Mouse (Mus musculus) midbrain, postnatal 0 days (tissue): Measurements from ENCODE around the gene Hint2. TPM values are rescaled to one million over a fixed set of nuclear protein-coding genes. Genes with fewer than 3 reads are reported as not detected.
A peak's percentile ranks its signal among the peaks of the same experiment; 100 is the strongest.

ENCODE experiments used
- ATAC-seq: fragments of 200-750 bp; cut with Nextera tagmentation; 2 replicates; pipeline ENCODE4 v1.8.0; 2017; ENCODE audit warnings: moderate number of reproducible peaks, mild to moderate bottlenecking, moderate TSS enrichment, moderate library complexity; ENCODE audit not compliant: low FRiP score
- DNase-seq: peaks from one replicate; pipeline ENCODE4 v3.0.0-alpha.2; 2015; ENCODE audit warnings: low spot score
- H3K27ac ChIP-seq: fragments of 300-500 bp; sonication (generic); 2 replicates; pipeline ENCODE4 v1.5.1; 2014; ENCODE audit warnings: low read depth, mild to moderate bottlenecking, low read length, mixed read lengths
- H3K27me3 ChIP-seq: fragments of 300-500 bp; sonication (generic); 2 replicates; pipeline ENCODE4 v1.6.1; 2014; ENCODE audit warnings: low read length, control low read depth, mixed read lengths; ENCODE audit not compliant: insufficient read depth
- H3K36me3 ChIP-seq: fragments of 300-500 bp; sonication (generic); 2 replicates; pipeline ENCODE4 v1.6.1; 2014; ENCODE audit warnings: low read length, control low read depth, mixed read lengths; ENCODE audit not compliant: insufficient read depth
- H3K4me1 ChIP-seq: fragments of 300-500 bp; sonication (generic); 2 replicates; pipeline ENCODE4 v1.6.1; 2014; ENCODE audit warnings: mild to moderate bottlenecking, control low read depth, antibody characterized with exemption, low read length, mixed read lengths; ENCODE audit not compliant: insufficient read depth
- H3K4me2 ChIP-seq: fragments of 300-500 bp; sonication (generic); 2 replicates; pipeline ENCODE4 v1.6.1; 2014; ENCODE audit warnings: low read depth, mild to moderate bottlenecking, low read length, mixed read lengths; ENCODE audit not compliant: poor library complexity, severe bottlenecking
- H3K4me3 ChIP-seq: fragments of 300-500 bp; sonication (generic); 2 replicates; pipeline ENCODE4 v1.5.1; 2014; ENCODE audit warnings: low read depth, mild to moderate bottlenecking, low read length, moderate library complexity
- H3K9ac ChIP-seq: fragments of 300-500 bp; sonication (generic); replicated peaks from 2 replicates; pipeline ENCODE4 v1.6.1; 2014; ENCODE audit warnings: mild to moderate bottlenecking, low read length, moderate library complexity, mixed read lengths; ENCODE audit not compliant: poor library complexity, severe bottlenecking
- H3K9me3 ChIP-seq: fragments of 300-500 bp; sonication (generic); 2 replicates; pipeline ENCODE4 v1.6.1; 2016; ENCODE audit warnings: low read length, control low read depth
- CTCF ChIP-seq: IDR thresholded peaks from 2 replicates; pipeline ENCODE4 v1.5.1; 2016; ENCODE audit warnings: antibody characterized with exemption, mild to moderate bottlenecking
- WGBS: fragments of 180-500 bp; shearing (Covaris S2); extraction: QIAGEN DNeasy Blood & Tissue Kit; methylation state at CpG from one replicate; pipeline ENCODE4 v1.1.7; 2014; 5-methylcytosine and 5-hydroxymethylcytosine counted together
- polyA plus RNA-seq: library from polyadenylated mRNA; unstranded; fragments of >200 nt; fragmentation: Nextera tagmentation; extraction: Ambion mirVana; gene quantifications from 2 replicates; pipeline ENCODE4 v1.2.1, GENCODE M21; 2015
- total RNA-seq: library from RNA; depleted of rRNA; stranded (reverse); fragments of >200 nt; gene quantifications from 2 replicates; pipeline ENCODE4 v1.2.3, GENCODE M21; 2014; rRNA removed

The Hint2 gene
- total RNA-seq (51.6 and 60.7 TPM in 2 replicates), polyA plus RNA-seq (80.1 and 83.1 TPM in 2 replicates)

- H3K4me3 ChIP-seq = peak within 1 kb of the TSS; percentile 82
- H3K36me3 ChIP-seq = 0 out of 2 replicates have a peak, but pooled peaks cover 3% of the 10 kb centered on the region
- H3K27ac ChIP-seq = peak within 1 kb of the TSS; percentile 93
- DNase-seq = peak; percentile 99
- peak within 1 kb of the TSS; percentile 94 for H3K4me2 ChIP-seq
- H3K9ac ChIP-seq = peak within 1 kb of the TSS; percentile 90
- ATAC-seq = peak; percentile 96
- H3K27me3 ChIP-seq = no peaks in the 10 kb centered on the region
- under 1% methylated on average over 34 of the region's 34 CpGs for WGBS
- TF ChIP-seq CTCF = no peak; the same call in 1 of the 2 replicates
- no peaks in the 10 kb centered on the region for H3K9me3 ChIP-seq
- no peaks in the 10 kb centered on the region for H3K4me1 ChIP-seq
These were observed at the start of gene Hint2 for GRCm38 (mm10) chr4:43656339-43657109. Gene Hint2, minus strand, starts transcription at chr4:43656466.

GRCm38 (mm10) chr4:43705991-43706390 is 49.7 kb upstream of the Hint2 start:
- no peak for TF ChIP-seq CTCF
- H3K27ac ChIP-seq = no peak overlapping the region
- H3K9me3 ChIP-seq = no peaks in the 10 kb centered on the region
- no peaks in the 10 kb centered on the region for H3K36me3 ChIP-seq
- H3K4me1 ChIP-seq = no peaks in the 10 kb centered on the region
- ATAC-seq = no peak
- no peak overlapping the region for H3K9ac ChIP-seq
- DNase-seq = no peak
- no peak overlapping the region for H3K4me2 ChIP-seq
- no peaks in the 10 kb centered on the region for H3K27me3 ChIP-seq
- no peak overlapping the region for H3K4me3 ChIP-seq
- 84% methylated on average over 13 of the region's 13 CpGs for WGBS

GRCm38 (mm10) chr4:43703851-43704250 is 47.6 kb upstream of the Hint2 start:
- no peaks in the 10 kb centered on the region for H3K36me3 ChIP-seq
- no peak for DNase-seq
- no peak overlapping the region for H3K4me2 ChIP-seq
- H3K4me1 ChIP-seq = no peaks in the 10 kb centered on the region
- no peaks in the 10 kb centered on the region for H3K27me3 ChIP-seq
- WGBS = 67% methylated on average over 8 of the region's 8 CpGs
- no peak overlapping the region for H3K9ac ChIP-seq
- H3K9me3 ChIP-seq = no peaks in the 10 kb centered on the region
- no peak overlapping the region for H3K27ac ChIP-seq
- TF ChIP-seq CTCF = no peak
- H3K4me3 ChIP-seq = no peak overlapping the region
- no peak for ATAC-seq

DNA sequence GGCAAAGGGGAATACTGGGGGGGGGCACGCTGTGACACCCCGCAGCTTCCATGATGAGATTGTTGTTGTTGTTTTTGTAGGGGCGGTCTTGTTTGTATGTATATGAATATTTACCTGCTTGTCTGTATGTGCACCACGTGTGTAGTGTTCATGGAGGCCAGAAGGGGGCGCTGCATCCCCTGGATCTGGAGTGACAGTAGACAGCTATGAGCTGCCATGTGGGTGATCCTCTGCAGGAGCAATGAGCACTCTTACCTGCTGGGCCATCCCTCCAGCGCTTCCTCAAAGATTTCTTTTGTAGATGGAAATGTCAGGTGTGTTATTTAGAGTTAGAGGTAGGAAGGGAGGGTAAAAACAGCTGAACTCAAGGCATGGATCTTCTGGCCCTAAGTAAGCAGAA is 47.2 kb upstream of the Hint2 start:
- no peak overlapping the region for H3K27ac ChIP-seq
- no peaks in the 10 kb centered on the region for H3K36me3 ChIP-seq
- no peak overlapping the region for H3K9ac ChIP-seq
- no peaks in the 10 kb centered on the region for H3K27me3 ChIP-seq
- H3K9me3 ChIP-seq = no peaks in the 10 kb centered on the region
- ATAC-seq = no peak
- H3K4me3 ChIP-seq = no peak overlapping the region
- no peak overlapping the region for H3K4me2 ChIP-seq
- whole genome bisulfite sequencing = 83% methylated on average over 6 of the region's 6 CpGs
- peak; percentile 41 for TF ChIP-seq CTCF
- DNase-seq = no peak
- no peaks in the 10 kb centered on the region for H3K4me1 ChIP-seq

DNA sequence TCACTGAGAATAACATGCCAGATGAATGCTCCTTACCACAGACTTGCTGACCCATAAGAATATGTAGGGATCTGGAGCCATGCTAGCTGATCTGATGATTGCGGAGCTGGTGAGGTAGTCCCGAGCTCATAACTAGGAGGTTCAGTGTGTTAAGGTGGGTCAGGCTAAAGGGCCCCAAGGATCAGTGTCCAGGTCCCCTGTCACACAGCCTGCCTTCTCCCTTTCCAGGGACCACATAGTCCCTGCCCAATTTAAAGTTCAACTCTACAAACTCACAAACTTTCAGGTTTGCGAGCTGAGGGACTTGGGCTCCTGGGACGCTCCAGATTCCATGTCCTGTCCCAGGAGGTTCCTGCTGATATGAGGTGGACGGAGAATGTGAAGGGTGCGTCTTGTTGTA is 44.4 kb upstream of the Hint2 start, which contains the start of gene Olfr70:
TSS of gene Olfr70 (minus strand) at position 101 of the 400 bp plus-strand sequence.
- no peaks in the 10 kb centered on the region for H3K27me3 ChIP-seq
- WGBS = 91% methylated on average over 6 of the region's 6 CpGs
- H3K9me3 ChIP-seq = no peaks in the 10 kb centered on the region
- H3K9ac ChIP-seq = no peak within 1 kb of the TSS
- TF ChIP-seq CTCF = no peak
- H3K27ac ChIP-seq = no peak within 1 kb of the TSS
- DNase-seq (no peak), ATAC-seq (no peak)
- no peaks in the 10 kb centered on the region for H3K4me1 ChIP-seq
- no peak within 1 kb of the TSS for H3K4me3 ChIP-seq
- no peak within 1 kb of the TSS for H3K4me2 ChIP-seq
- H3K36me3 ChIP-seq = no peaks in the 10 kb centered on the region

DNA sequence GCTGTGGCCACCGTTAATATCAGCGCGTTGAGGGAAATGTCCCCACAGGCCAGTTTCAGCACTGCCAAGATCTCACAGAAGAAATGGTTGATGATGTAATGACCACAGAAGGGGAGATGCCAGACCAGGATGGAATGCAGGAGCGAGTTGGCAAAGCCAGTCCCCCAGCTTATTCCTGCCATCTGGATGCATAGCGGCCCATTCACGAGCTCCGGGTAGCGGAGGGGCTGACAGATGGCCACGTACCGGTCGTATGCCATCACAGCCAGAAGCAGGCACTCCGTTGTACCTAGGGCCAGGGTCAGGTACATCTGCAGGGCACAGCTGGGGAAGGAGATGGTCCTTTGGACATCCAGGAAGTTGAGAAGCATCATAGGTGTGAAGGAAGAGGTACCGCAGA is 40.3 kb upstream of the Hint2 start:
- Histone ChIP-seq H3K36me3 (no peaks in the 10 kb centered on the region), H3K4me3 (no peak overlapping the region), H3K27me3 (no peaks in the 10 kb centered on the region), H3K9me3 (no peaks in the 10 kb centered on the region), H3K9ac (no peak overlapping the region), H3K4me1 (no peaks in the 10 kb centered on the region), H3K4me2 (no peak overlapping the region), H3K27ac (no peak overlapping the region)
- no peak for ATAC-seq
- WGBS = 92% methylated on average over 13 of the region's 13 CpGs
- TF ChIP-seq CTCF = no peak
- peak; percentile 48 for DNase-seq
